Mouse (Mus musculus): ENCODE measurements around the gene Gm10300.

The Gm10300 gene

DNA sequence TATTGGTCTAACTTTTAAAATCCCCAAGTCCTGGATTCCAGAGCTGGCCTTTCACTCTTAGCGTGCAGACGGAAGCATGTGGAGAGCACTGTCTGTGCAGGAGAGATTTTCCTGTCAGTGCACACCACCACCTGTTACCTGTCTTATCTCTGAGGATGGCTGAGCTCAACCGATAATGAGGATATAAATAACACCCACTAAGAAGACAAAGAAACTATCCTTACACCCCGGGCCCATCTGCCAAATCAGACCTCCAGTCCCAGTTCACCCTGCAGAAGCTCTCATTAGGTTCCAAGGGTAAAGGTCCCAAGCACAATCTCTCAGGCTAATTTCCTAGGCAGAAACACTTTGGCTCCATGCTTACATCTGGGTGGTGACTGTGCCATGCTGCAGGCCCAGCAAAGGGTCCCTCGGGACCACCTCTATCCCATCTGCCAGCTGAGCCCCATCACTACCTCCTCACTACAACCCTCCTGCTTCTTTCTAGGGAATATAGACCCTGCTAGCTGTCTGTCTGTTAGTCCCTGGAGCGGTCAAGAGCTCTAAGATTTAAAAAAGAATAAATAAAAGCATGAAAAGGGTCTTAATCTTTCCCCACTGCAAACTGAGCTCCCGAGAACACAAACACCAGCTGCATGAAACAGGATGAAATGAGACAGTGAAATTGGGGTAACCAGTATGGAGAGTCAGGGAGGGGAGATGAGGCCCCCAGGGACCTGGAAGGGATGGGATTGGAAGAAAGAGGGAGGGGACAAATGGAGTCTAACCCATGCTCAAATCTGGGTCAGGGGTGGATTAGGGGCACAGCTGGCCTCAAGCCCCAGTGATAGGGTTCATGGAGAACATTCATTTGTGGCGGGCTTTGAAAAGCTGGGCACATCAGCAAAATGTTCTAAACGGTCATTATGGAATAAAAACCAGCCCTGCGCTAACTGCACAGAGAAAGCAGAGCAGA is 22.9 kb upstream of the Gm10300 start:
- no peak for DNase-seq (ENCODE audit: low spot score)

DNA sequence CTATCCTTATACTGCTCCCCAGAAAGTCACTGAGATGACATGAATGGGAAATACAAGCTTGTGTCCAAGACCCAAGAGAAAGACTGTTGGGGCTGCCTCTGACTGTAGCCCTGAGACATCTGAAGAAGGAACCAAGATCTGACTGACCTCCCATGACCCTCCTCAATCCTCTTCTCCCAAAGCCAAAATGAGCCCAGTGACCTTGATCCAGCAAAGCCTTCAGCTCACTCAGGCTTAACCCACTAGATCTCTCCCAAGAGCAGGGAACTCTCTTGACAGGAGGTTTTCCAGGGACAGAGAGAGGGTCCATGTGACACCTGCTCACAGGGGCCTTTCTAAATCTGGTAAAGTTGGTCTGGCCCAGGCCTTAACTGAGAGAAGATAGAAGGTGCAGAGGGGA is 17.2 kb upstream of the Gm10300 start:
- no peak for DNase-seq (ENCODE audit: low spot score)

DNA sequence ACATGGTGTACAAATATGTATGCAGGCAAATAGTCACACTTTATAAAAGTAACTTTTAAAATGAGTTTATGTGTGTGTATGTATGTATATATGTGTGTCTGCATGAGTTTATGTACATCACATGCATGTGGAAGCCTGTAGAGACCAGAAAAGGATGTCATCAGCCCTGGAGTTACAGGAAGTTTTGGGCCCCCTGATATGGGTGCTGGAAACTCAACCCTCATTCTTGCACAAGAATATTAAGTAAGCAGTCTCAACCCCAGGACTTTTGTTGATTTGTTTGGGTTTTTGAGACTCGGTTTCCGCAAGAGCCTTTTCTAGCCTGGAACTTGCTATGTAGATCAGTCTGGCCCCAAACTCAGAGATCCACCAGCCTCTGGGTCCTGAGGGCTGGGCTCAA is 15.0 kb upstream of the Gm10300 start:
- DNase-seq (ENCODE audit: low spot score), result no peak

DNA sequence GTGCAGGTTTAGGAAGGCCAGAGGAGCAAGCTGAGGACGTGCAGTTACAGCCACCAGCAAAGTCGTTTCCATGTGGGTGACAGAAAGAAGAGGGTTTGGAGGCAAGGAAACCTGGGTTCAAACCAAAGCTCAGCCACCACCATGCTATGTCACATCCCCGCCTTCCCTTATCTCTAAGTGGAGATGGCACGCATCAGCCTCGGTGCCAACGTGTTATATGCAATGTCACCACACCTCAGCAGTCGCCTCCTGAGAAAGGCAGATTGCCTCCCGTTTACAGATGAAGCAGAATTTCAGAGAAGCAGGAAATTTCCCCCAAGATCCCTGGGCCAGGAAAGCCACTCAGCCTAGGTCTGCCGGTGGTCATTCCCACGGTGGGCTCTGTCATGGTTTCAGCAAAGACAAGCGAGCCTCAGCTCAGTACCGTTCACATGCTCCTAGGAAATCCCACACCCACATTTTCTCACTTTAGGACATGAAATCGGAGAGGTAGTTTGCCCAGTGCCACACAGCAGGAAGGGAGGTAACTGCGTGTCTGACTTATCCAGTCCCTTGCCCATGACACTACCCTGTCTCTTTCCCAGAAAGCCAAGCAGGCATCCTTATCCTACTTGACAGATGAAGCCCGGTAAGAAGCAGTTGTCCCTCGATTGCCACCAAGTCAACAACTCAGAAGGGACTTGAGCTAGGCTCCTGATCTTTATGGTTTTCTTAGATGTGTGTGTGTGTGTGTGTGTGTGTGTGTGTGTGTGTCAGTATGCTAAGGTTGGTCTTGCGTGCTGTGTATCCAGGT is 14.3 kb upstream of the Gm10300 start:
- no peak for DNase-seq (ENCODE audit: low spot score)

DNA sequence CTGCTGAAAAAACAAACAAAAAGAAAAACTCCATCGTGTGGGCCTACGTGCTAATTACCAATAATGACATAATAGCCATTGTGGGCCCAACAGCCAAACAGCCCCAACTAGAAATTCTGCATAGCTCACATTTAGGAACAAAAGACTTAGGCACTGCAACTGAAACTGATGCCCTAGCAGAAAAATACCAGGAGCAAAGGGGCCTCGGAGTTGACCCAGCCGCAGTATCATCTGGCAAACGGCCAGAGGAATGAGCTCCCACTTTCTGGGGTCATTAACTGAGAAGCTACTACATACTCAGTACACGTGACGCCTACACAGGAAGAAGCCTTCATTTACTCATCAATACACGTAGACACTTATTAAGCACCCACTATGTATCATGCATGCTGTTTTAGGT is 12.2 kb upstream of the Gm10300 start:
- DNase-seq (ENCODE audit: low spot score), result no peak

DNA sequence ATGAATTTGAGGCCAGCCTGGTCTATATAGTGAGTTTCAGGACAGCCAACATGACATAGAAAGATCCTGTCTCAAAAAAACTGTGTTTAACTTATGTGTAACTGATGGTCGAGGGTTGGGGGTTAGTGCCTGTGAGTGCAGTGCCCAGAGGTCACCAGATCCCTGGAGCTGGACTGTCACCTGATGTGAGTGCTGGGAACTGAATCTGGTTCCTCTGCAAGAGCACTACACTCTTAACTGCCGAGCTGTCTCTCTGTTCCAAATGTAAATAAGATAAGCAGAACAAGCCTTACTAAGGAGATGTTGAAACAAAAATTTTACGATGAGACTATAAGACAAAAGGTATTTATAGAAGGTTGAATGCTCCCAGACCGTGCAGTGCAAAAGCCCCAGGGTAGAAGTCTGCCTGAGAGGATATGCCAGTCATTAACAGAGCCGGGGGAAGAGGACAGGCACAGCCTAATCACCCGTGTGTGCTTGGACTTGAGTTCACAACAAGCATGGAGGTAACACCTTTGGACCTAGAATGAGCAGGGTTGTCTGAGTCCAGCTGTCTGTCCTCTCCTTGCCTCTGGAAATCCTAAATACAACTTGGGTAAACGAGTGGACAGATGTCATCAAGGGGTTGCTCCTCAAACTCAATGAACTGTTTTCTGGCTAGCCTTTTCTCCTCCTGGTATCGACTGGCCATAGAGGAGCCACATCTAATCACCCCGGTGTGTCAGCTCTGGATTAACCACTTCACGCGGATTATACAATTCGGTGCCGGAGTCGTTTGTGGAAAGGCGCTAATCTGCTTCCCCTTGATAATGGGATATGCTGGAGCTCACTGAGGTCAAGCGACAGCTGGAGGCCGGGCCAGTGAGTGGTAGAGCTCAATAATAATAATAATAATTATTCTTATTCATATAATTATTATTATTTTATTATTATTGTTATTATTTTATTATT is 11.3 kb upstream of the Gm10300 start:
- DNase-seq (ENCODE audit: low spot score), result no peak

DNA sequence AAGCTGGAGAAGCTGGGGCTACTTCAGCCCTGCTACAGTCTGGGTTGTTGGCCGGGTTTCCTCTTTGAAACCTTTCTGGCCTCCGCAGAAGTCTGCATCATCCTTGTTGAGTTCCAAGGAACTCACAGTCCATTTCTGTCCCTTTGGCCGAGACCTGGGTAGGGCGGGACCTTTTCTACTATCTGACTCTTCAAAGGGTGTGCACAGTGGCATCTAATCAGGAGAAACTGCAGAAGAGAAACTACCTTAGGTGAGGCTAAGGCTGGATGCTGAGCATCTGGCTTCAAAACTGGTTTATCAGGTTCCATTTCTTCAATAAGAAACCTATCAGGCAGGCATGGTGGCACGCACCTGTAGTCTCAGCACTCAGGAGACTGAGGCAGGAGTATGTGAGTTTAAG is 9.9 kb upstream of the Gm10300 start:
- no peak for DNase-seq (ENCODE audit: low spot score)

DNA sequence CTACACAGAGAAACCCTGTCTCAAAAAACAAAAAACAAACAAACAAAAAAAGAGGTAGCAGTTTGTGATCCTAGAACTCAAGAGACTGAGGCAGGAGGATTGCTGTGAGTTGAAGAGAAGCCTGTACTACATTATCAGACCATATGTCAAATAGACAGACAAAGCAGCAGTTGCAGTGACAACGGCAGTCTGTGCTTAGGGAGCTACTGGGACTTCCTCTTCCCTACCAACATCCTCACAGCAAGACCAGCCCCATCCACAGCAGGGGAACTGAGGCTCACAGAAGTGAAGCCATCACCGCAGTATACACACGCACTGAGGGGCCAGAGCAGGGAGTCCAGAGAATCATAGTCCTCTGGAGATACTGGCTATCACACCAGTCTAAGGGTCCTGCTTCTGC is 8.9 kb upstream of the Gm10300 start:
- no peak for DNase-seq (ENCODE audit: low spot score)

DNA sequence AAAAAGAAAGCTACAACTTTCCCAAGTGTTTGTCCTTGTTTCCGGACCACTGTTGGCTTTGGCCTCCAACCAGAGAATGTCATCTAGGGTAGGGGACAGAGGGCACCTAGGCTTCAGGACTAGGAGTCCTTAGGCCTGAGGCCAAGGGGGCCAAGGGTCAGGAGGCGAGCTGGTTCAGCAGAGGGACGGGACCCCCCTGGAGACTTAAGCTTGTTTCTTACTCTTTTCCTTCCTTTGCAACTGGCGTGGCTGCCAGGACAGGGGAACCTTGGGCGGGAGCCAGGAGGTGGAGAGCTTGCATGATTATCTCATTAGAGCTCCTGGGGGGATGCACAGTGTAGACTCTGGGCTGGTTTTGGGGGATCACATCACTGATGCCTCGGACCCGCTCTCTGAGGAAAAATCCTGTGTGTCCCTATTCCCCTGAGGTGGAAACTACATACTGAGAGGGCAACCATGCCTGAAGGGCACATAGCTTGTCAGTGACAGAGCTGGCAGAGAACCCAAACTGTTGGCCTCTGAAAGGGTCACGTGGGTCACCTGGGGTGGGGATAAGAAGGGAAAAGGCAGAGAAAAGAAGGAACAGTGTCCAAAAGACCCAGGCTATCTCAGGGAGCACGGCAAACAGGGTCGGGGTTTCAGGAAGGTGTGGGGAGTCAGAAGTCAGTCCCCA is 8.3 kb upstream of the Gm10300 start:
- DNase-seq (ENCODE audit: low spot score), result no peak

DNA sequence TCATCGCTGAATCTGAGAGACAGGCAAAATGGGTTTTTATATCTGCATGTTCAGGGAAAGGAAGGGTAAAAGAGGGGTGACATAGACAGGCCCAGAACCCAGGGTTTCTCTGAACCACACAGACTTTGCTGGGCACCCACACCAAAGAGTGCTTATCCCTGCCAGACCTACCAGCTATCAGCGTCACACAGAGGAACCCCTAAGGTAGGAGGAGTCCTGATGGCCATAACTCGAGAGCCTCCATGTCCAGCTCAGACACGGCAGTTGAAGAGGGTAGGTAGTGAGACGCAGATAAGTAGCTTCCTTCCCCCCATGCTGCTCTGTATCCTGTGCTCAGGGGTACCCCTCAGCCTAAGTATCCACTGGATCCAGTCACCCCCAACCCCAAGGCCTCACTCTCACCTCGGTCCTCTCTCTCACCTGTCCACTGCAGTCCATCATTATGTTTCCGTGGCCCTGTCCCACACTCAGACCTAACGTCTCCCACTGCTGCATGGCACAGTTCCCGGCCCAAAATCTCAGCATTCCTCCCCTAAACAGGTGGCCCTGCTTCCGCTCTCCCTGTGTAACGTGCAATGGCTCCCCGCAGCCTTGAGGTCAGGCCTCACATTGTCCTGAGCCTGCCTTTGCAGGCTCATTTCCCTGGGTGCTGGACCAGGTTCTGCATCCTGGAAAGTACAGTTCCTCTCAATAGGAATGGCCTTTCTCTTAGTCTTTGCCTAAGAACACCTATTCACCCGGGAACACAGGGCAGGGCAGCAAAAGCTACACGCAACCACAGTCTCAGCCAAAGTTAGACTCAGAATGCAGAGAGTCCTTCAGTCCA is 7.2 kb upstream of the Gm10300 start:
- DNase-seq (ENCODE audit: low spot score), result no peak

DNA sequence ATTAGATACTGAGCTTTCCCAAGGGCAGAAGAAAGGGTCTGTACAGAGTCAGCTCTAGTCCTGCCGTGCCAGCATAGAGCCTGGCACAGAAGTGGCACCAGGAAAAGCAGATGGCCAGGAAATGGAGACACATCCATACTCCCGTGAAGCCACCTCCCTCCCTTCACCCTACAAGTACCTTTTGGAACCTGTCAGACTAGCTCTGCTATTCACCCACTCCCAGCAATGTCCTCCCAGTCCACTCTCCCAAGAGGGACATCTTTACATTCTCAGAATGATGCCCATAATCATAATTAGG is 6.6 kb upstream of the Gm10300 start:
- no peak for DNase-seq (ENCODE audit: low spot score)

DNA sequence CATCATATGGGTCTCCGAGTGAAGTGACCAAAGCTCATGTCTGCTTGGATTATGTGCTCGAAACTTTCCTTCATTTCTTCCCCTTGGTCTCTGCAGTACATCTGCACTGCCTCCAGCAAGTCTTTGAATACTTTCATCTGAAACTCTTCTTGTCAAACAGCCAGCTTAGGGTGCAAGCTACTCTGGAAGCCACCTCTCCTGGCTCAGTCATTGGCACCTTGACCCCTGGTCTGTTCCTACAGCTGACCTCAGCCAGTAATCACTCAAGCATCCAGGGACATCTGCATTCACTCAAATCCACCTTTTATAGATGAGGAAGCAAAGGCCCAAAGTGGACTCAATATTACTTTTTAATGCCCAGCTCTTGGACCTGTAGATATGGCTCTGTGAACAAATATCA is 2.8 kb upstream of the Gm10300 start:
- DNase-seq (ENCODE audit: low spot score), result no peak

DNA sequence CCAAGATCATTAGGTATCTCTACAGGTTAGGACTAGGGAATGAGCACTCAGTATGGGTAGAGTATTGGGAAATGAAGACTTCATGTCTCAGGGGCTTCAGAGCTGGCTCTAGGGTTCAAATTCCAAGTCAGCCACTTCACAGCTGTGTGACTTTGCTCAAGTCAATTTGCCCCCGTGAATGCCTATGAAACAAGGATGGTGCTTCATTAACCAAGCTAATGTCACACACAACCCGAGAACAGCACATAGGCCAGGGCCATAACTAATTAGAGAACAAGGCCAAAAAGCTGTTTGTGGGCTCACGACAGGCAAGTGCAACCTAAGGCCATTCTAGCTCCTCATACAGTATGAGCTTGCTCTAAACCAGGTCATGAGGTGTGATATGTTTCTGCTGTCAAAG is 2.3 kb upstream of the Gm10300 start:
- no peak for DNase-seq (ENCODE audit: low spot score)

DNA sequence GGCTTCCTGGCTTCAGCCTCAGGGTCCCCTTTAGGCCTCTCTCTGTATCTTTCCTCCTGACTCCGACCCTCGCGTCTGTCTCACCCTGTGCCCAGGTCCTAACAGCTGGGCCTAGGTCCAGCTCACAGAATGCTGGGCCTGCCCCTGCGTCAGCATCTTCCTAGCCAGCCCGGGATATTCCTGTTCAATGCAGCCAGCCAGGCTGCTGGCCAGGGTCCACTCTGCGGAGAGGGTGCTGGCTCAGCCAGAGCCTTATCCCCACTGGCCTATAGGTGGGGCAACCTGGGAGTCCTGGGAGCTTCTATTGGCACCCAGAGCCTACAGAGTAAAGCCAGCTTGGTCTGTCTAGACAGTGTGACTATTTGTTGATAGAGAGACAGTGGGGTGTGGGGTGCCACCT is 1.6 kb upstream of the Gm10300 start:
- no peak for DNase-seq (ENCODE audit: low spot score)

DNA sequence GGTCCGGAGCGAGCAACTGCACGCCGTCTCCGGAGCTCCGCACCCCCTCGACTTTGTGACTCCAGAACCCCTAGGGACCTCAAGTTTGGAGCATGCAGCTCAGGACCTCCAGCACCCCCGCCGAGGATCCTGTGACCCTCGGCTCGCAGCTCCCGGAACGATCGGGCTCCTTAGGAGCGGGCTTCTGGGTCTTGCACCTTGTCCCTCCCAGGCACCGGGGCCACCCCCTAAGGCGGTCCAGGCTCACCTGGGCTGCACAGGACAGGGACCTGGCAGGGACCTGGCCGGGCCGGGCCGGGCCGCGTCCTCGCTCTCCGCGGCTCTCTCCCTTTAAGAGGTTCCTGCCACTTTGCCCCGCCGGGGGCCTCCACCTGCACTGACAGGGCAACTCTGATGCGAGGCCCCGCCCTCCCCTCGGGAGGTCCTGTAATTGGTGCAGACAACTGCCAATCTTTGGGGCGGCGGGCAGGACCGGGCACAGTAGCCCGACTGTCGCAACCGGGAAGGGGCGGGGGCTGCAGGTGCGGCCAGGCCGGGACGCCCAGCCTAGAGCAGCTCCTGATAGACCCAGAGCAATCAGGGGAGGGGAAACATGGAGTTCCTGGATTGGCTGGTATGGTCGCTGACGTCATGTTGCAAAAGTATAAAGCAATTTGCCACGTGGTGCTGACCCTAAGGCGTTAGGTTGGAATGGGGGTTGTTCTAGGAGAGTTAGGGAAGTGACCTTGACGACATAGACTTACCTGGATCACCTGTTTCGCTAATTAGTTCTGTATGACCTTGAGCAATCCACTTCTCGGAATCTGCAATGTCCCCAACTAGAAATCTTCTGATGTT is 654 bp downstream of the Gm10300 start, which contains the start of gene Epb41:
Gene Epb41 (minus strand): TSS at position 389 of the 837 bp plus-strand sequence.
- DNase-seq (ENCODE audit: low spot score), result peak; percentile 95

DNA sequence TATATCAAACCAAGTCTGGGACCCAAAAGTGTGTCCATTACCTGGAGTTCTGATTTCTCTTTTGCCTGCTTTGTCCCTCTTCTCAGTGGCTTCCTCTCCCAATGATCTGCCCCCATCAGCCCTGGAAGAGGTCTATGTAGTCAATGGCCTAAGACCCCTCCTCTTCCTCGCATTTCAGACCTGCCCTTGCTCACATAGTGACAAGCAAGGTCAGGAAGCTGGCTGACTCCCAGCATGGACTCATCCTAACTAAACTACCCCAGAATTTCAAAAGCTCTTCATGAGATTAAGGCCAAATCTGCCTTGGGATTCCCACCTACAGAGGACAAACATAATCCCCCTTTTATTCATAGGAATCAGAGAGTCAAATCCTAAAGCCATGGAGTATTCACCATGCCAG is 1.3 kb downstream of the Gm10300 start:
- no peak for DNase-seq (ENCODE audit: low spot score)

DNA sequence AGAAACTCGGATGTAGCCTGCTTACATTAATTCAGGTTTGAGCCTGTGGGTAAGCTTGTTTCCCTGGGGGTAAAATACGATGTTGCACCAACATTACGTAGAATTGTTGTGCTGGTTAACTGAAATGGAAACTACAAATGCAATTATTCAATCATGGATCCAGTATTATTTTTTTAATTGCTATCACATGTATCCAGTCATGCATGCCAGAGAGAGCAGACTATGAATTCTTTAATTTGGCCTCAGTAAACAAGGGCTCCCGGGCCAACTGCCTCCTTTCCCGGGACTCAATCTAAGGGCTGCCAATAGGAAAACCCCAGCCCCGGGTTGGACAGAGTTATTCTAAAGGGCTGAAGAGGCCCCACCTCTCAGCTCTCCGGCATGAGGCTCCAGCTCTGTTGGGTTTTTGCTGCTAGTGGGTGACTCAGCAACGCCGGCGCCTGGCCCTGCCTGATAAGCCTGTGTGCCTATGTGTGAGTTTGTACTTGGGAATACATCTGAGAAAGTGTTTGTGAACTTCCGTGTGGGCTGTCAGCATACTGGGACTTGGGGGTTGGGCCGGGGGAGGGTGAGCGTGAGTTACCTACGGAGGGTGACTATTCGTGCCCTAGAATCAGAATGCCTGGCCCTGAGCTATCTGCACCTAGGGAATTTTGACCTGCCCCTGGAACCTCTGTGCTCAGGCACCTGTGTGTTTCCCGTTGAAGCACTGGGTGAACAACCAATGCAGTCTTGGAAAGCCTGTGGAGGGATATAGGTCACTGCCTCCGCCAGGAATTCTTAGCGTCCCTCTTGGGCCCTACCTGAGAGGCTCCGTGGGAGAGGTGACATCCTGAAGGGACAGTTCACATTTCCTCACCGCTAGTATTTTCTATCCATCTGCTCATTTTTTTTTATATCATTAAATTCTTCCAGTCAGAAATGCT is 2.2 kb downstream of the Gm10300 start:
- peak; percentile 31 for DNase-seq (ENCODE audit: low spot score)

DNA sequence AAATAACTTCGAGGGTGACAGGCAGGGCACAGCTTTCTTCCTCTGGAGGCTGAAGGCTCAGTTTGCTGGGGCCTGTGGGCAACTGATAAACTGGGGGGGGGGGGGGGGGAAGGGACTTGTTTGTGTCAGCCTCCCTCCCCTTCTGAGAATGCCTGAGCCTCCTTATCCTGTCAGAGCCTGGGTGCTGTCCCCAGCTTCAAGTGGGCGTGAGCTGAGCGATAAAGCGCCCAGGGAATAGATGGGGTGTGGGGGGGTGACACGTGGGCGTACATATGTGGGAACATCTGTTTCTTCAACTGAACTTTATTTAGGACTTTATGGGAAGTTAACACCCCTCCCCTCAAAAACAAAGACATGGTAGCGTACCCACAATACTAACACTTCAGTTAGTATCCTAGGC is 2.9 kb downstream of the Gm10300 start:
- DNase-seq (ENCODE audit: low spot score), result no peak

DNA sequence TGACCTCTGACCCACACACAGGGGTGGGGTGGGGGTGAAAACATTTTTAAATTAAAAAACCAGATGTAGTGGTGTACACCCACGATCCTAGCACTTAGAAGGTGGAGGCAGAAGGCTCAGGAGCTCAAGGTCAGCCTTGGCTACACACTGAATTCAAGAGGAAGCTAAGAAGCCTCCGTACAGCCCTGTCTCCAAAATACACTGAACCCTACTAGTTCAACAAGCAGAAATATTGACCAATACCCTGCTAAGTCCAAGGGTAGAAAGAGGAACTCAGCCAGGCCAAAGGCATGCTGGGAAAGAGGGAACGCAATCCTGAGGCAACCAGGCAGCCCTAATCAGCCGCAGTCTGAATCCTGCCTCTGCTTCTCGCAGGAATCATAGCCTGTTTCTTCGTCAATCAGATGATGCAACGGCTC is 3.8 kb downstream of the Gm10300 start:
- DNase-seq (ENCODE audit: low spot score), result peak; percentile 22
